Mouse (Mus musculus): Measurements from ENCODE around the gene Parvb. TPM values are rescaled to one million over a fixed set of nuclear protein-coding genes. Genes with fewer than 3 reads are reported as not detected.

Parvb gene
- polyA plus RNA-seq, 1 experiment from 2014 or later: 2.5 TPM

GRCm38 (mm10) chr15:84214476-84214875 lies 17.4 kb upstream of the Parvb start:
- ATAC-seq: no peak
- Histone ChIP-seq H3K4me2 (ENCODE audit: low read length) (no peak overlapping the region), H3K4me1 (ENCODE audit: control insufficient read depth, insufficient read depth, low read length) (0 out of 2 replicates have a peak, but pooled peaks cover 4% of the 10 kb centered on the region), H3K36me3 (ENCODE audit: control insufficient read depth, insufficient read depth, low read length) (peaks cover 41% of the 10 kb centered on the region), H3K9ac (ENCODE audit: low read length) (no peak overlapping the region), H3K27ac (ENCODE audit: low read depth, low read length) (no peak overlapping the region), H3K27me3 (replicated peaks; ENCODE audit: control insufficient read depth, insufficient read depth, low read length) (no peaks in the 10 kb centered on the region), H3K4me3 (ENCODE audit: low read depth, low read length) (no peak overlapping the region), H3K9me3 (replicated peaks; ENCODE audit: control insufficient read depth, low read length) (no peaks in the 10 kb centered on the region)
- no peak for DNase-seq (ENCODE audit: low spot score)
- 91% methylated on average over 7 of the region's 7 CpGs for WGBS

- WGBS: 77% methylated on average over 2 of the region's 2 CpGs
- ATAC-seq (no peak), DNase-seq (ENCODE audit: low spot score) (no peak)
- no peak overlapping the region for H3K27ac ChIP-seq (ENCODE audit: low read depth, low read length)
- H3K27me3 ChIP-seq (replicated peaks; ENCODE audit: control insufficient read depth, insufficient read depth, low read length): no peaks in the 10 kb centered on the region
- 0 out of 2 replicates have a peak, but pooled peaks cover 4% of the 10 kb centered on the region for H3K4me1 ChIP-seq (ENCODE audit: control insufficient read depth, insufficient read depth, low read length)
- no peaks in the 10 kb centered on the region for H3K9me3 ChIP-seq (replicated peaks; ENCODE audit: control insufficient read depth, low read length)
- no peak overlapping the region for H3K4me3 ChIP-seq (ENCODE audit: low read depth, low read length)
- no peak overlapping the region for H3K9ac ChIP-seq (ENCODE audit: low read length)
- no peak overlapping the region for H3K4me2 ChIP-seq (ENCODE audit: low read length)
- H3K36me3 ChIP-seq (ENCODE audit: control insufficient read depth, insufficient read depth, low read length): peaks cover 34% of the 10 kb centered on the region
These were observed 16.6 kb upstream of the Parvb start for GRCm38 (mm10) chr15:84215273-84215672.

- no peak for ATAC-seq
- no peaks in the 10 kb centered on the region for H3K9me3 ChIP-seq (replicated peaks; ENCODE audit: control insufficient read depth, low read length)
- DNase-seq (ENCODE audit: low spot score): no peak
- peaks cover 26% of the 10 kb centered on the region for H3K36me3 ChIP-seq (ENCODE audit: control insufficient read depth, insufficient read depth, low read length)
- H3K4me1 ChIP-seq (ENCODE audit: control insufficient read depth, insufficient read depth, low read length): 0 out of 2 replicates have a peak, but pooled peaks cover 4% of the 10 kb centered on the region
- no peak overlapping the region for H3K4me3 ChIP-seq (ENCODE audit: low read depth, low read length)
- H3K9ac ChIP-seq (ENCODE audit: low read length): no peak overlapping the region
- H3K4me2 ChIP-seq (ENCODE audit: low read length): no peak overlapping the region
- no peak overlapping the region for H3K27ac ChIP-seq (ENCODE audit: low read depth, low read length)
- no peaks in the 10 kb centered on the region for H3K27me3 ChIP-seq (replicated peaks; ENCODE audit: control insufficient read depth, insufficient read depth, low read length)
These were observed 15.8 kb upstream of the Parvb start for GRCm38 (mm10) chr15:84216026-84216425.

- no peak for DNase-seq (ENCODE audit: low spot score)
- Histone ChIP-seq H3K9ac (ENCODE audit: low read length) (no peak overlapping the region), H3K27ac (ENCODE audit: low read depth, low read length) (no peak overlapping the region), H3K36me3 (ENCODE audit: control insufficient read depth, insufficient read depth, low read length) (peaks cover 20% of the 10 kb centered on the region), H3K9me3 (replicated peaks; ENCODE audit: control insufficient read depth, low read length) (no peaks in the 10 kb centered on the region), H3K4me2 (ENCODE audit: low read length) (no peak overlapping the region), H3K4me1 (ENCODE audit: control insufficient read depth, insufficient read depth, low read length) (0 out of 2 replicates have a peak, but pooled peaks cover 4% of the 10 kb centered on the region), H3K4me3 (ENCODE audit: low read depth, low read length) (no peak overlapping the region), H3K27me3 (replicated peaks; ENCODE audit: control insufficient read depth, insufficient read depth, low read length) (no peaks in the 10 kb centered on the region)
- no peak for ATAC-seq
- WGBS: 50% methylated on average over 7 of the region's 7 CpGs
These were observed 15.3 kb upstream of the Parvb start for GRCm38 (mm10) chr15:84216461-84217084.

GRCm38 (mm10) chr15:84217969-84218782 lies 13.7 kb upstream of the Parvb start:
- no peak for ATAC-seq
- Histone ChIP-seq H3K4me3 (ENCODE audit: low read depth, low read length) (no peak overlapping the region), H3K27ac (ENCODE audit: low read depth, low read length) (no peak overlapping the region), H3K4me1 (ENCODE audit: control insufficient read depth, insufficient read depth, low read length) (0 out of 2 replicates have a peak, but pooled peaks cover 4% of the 10 kb centered on the region), H3K4me2 (ENCODE audit: low read length) (no peak overlapping the region), H3K9me3 (replicated peaks; ENCODE audit: control insufficient read depth, low read length) (no peaks in the 10 kb centered on the region), H3K27me3 (replicated peaks; ENCODE audit: control insufficient read depth, insufficient read depth, low read length) (no peaks in the 10 kb centered on the region), H3K9ac (ENCODE audit: low read length) (no peak overlapping the region), H3K36me3 (ENCODE audit: control insufficient read depth, insufficient read depth, low read length) (peaks cover 15% of the 10 kb centered on the region)
- 40% methylated on average over 23 of the region's 23 CpGs for WGBS
- DNase-seq (ENCODE audit: low spot score): peak; percentile 59

- no peak overlapping the region for H3K4me3 ChIP-seq (ENCODE audit: low read depth, low read length)
- 57% methylated on average over 9 of the region's 9 CpGs for WGBS
- 0 out of 2 replicates have a peak overlapping the region, but pooled peaks have one; percentile 40 for H3K27ac ChIP-seq (ENCODE audit: low read depth, low read length)
- H3K27me3 ChIP-seq (replicated peaks; ENCODE audit: control insufficient read depth, insufficient read depth, low read length): no peaks in the 10 kb centered on the region
- DNase-seq (ENCODE audit: low spot score) (no peak), ATAC-seq (peak; percentile 53; the same call in 1 of the 2 replicates)
- peaks cover 15% of the 10 kb centered on the region for H3K36me3 ChIP-seq (ENCODE audit: control insufficient read depth, insufficient read depth, low read length)
- no peak overlapping the region for H3K4me2 ChIP-seq (ENCODE audit: low read length)
- H3K9ac ChIP-seq (ENCODE audit: low read length): no peak overlapping the region
- 0 out of 2 replicates have a peak, but pooled peaks cover 4% of the 10 kb centered on the region for H3K4me1 ChIP-seq (ENCODE audit: control insufficient read depth, insufficient read depth, low read length)
- no peaks in the 10 kb centered on the region for H3K9me3 ChIP-seq (replicated peaks; ENCODE audit: control insufficient read depth, low read length)
These were observed 13.0 kb upstream of the Parvb start for GRCm38 (mm10) chr15:84218783-84219271.

GRCm38 (mm10) chr15:84221539-84221938 lies 10.3 kb upstream of the Parvb start:
- Histone ChIP-seq H3K9me3 (replicated peaks; ENCODE audit: control insufficient read depth, low read length) (no peaks in the 10 kb centered on the region), H3K4me3 (ENCODE audit: low read depth, low read length) (no peak overlapping the region), H3K4me2 (ENCODE audit: low read length) (no peak overlapping the region), H3K9ac (ENCODE audit: low read length) (no peak overlapping the region), H3K4me1 (ENCODE audit: control insufficient read depth, insufficient read depth, low read length) (0 out of 2 replicates have a peak, but pooled peaks cover 9% of the 10 kb centered on the region), H3K36me3 (ENCODE audit: control insufficient read depth, insufficient read depth, low read length) (no peaks in the 10 kb centered on the region), H3K27me3 (replicated peaks; ENCODE audit: control insufficient read depth, insufficient read depth, low read length) (no peaks in the 10 kb centered on the region), H3K27ac (ENCODE audit: low read depth, low read length) (no peak overlapping the region)
- DNase-seq (ENCODE audit: low spot score) (no peak), ATAC-seq (no peak)
- WGBS: 76% methylated on average over 5 of the region's 5 CpGs

GRCm38 (mm10) chr15:84223423-84223822 lies 8.4 kb upstream of the Parvb start:
- Histone ChIP-seq H3K9ac (ENCODE audit: low read length) (no peak overlapping the region), H3K9me3 (replicated peaks; ENCODE audit: control insufficient read depth, low read length) (no peaks in the 10 kb centered on the region), H3K4me3 (ENCODE audit: low read depth, low read length) (no peak overlapping the region), H3K27me3 (replicated peaks; ENCODE audit: control insufficient read depth, insufficient read depth, low read length) (no peaks in the 10 kb centered on the region), H3K27ac (ENCODE audit: low read depth, low read length) (no peak overlapping the region), H3K4me2 (ENCODE audit: low read length) (no peak overlapping the region), H3K4me1 (ENCODE audit: control insufficient read depth, insufficient read depth, low read length) (peaks cover 14% of the 10 kb centered on the region), H3K36me3 (ENCODE audit: control insufficient read depth, insufficient read depth, low read length) (no peaks in the 10 kb centered on the region)
- no peak for ATAC-seq
- no peak for DNase-seq (ENCODE audit: low spot score)
- WGBS: 33% methylated on average over 6 of the region's 6 CpGs

Data from forebrain, embryonic 14.5 days (tissue).